ENCODE assay signal across 7 mouse cellular contexts in the genomic region with DNA sequence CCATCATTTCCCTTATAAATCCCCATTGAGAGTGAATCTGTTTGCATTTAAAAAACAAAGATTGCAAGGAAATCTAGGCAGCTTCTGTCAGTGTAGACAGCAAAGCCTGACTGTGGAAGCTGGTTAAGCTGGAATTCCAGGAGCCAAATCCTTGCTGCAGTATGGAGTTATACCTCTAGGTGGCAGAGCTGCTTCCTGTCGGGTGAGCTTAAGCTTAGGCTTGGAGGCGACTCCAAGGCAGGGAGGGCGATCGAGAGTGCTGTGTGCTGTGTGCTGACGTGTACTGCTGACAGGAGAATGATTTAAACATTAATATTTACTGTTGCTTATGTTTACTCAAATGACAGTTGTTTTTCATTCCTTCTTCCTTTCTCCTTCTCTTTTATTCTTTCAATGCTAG.
DNase-seq lines count a peak whose midpoint lies in the region; ATAC-seq and TF ChIP-seq lines count a peak whose summit lies in the region.

No protein-coding gene starts in this region.

- no peak overlapping the region for H3K4me3 ChIP-seq in embryonic facial prominence, embryonic 14.5 days (ENCODE audit: low read depth, low read length)
- H3K4me3 ChIP-seq in limb, embryonic 11.5 days (ENCODE audit: low read depth, low read length) = no peak overlapping the region
- H3K4me3 ChIP-seq in olfactory bulb, adult 2 months (ENCODE audit: insufficient read depth, low read depth, low read length) = no peak overlapping the region

- TF ChIP-seq POLR2A in olfactory bulb, adult 2 months (IDR thresholded peaks at IDR 0.05; ENCODE audit: insufficient read depth, low read depth, low read length) = no peak

- WGBS in embryonic facial prominence, embryonic 14.5 days = 54% methylated on average over 5 of the region's 5 CpGs
- WGBS in limb, embryonic 11.5 days = 50% methylated on average over 5 of the region's 5 CpGs
- WGBS in olfactory bulb, adult 2 months = 14% methylated on average over 5 of the region's 5 CpGs

- no peaks in the 10 kb centered on the region for H3K27me3 ChIP-seq in embryonic facial prominence, embryonic 14.5 days (replicated peaks; ENCODE audit: control insufficient read depth, insufficient read depth, low read length)
- H3K27me3 ChIP-seq in limb, embryonic 11.5 days (ENCODE audit: control insufficient read depth, insufficient read depth, low read length) = no peaks in the 10 kb centered on the region

- H3K4me1 ChIP-seq in embryonic facial prominence, embryonic 14.5 days (ENCODE audit: control insufficient read depth, insufficient read depth, low read length) = peaks cover 6% of the 10 kb centered on the region
- H3K4me1 ChIP-seq in limb, embryonic 11.5 days (ENCODE audit: control insufficient read depth, insufficient read depth, low read length) = no peaks in the 10 kb centered on the region
- peaks cover 35% of the 10 kb centered on the region for H3K4me1 ChIP-seq in olfactory bulb, adult 2 months (ENCODE audit: control insufficient read depth, insufficient read depth, low read length)

- no peak overlapping the region for H3K4me2 ChIP-seq in embryonic facial prominence, embryonic 14.5 days (ENCODE audit: low read depth, low read length)
- H3K4me2 ChIP-seq in limb, embryonic 11.5 days (ENCODE audit: low read depth, severe bottlenecking) = no peak overlapping the region

- H3K9me3 ChIP-seq in embryonic facial prominence, embryonic 14.5 days (ENCODE audit: control insufficient read depth, low read length) = no peaks in the 10 kb centered on the region
- H3K9me3 ChIP-seq in limb, embryonic 11.5 days (ENCODE audit: control insufficient read depth, low read length) = no peaks in the 10 kb centered on the region

- DNase-seq in 3134 (ENCODE audit: extremely low read depth, insufficient read length, low spot score) (peak; percentile 29), 3T3-L1 (ENCODE audit: low read depth, low spot score) (peak; percentile 69)
- peak; percentile 71 to 81 for DNase-seq in adrenal gland, postnatal 36 days
- peak; percentile 63 for DNase-seq in embryonic facial prominence, embryonic 14.5 days (ENCODE audit: low spot score)
- peak; percentile 58 for DNase-seq in induced T-regulatory cell, adult 2 months (ENCODE audit: low read depth)
- peak; percentile 75 for DNase-seq in limb, embryonic 11.5 days (ENCODE audit: low spot score)

- TF ChIP-seq CTCF in olfactory bulb, adult 2 months (IDR thresholded peaks at IDR 0.05; ENCODE audit: insufficient read depth, low read depth, low read length) = peak; percentile 63

- no peak overlapping the region for H3K9ac ChIP-seq in embryonic facial prominence, embryonic 14.5 days (ENCODE audit: low read depth, low read length)
- H3K9ac ChIP-seq in limb, embryonic 11.5 days (ENCODE audit: low read length) = no peak overlapping the region

- H3K36me3 ChIP-seq in embryonic facial prominence, embryonic 14.5 days (ENCODE audit: control insufficient read depth, insufficient read depth, low read length) = peaks cover 3% of the 10 kb centered on the region; the same call in 1 of the 2 replicates
- no peaks in the 10 kb centered on the region for H3K36me3 ChIP-seq in limb, embryonic 11.5 days (ENCODE audit: control insufficient read depth, insufficient read depth, low read length)

- ATAC-seq in embryonic facial prominence, embryonic 14.5 days (ENCODE audit: low read depth) = 0 out of 2 replicates have a peak, but pooled peaks have one; percentile 42
- ATAC-seq in limb, embryonic 11.5 days (ENCODE audit: insufficient number of reproducible peaks, low FRiP score, low TSS enrichment, low read depth) = no peak

- H3K27ac ChIP-seq in embryonic facial prominence, embryonic 14.5 days (replicated peaks; ENCODE audit: low read depth, low read length) = no peak overlapping the region
- no peak overlapping the region for H3K27ac ChIP-seq in limb, embryonic 11.5 days (replicated peaks; ENCODE audit: low read depth, low read length)
- H3K27ac ChIP-seq in olfactory bulb, adult 2 months (ENCODE audit: insufficient read depth, low read depth, low read length) = no peak overlapping the region
